Mouse (Mus musculus) MEL (cell line): ENCODE results near the gene Kdm5a. TPM values are rescaled to one million over a fixed set of nuclear protein-coding genes. Genes with fewer than 3 reads are reported as not detected.

ENCODE experiments used
- DNase-seq: peaks from one replicate; pipeline ENCODE4 v3.0.0; 2011; ENCODE audit warnings: low read depth, low spot score
- H3K27ac ChIP-seq: 2 replicates; pipeline ENCODE4 v1.5.1; 2012; ENCODE audit warnings: low read depth, mild to moderate bottlenecking, control low read depth, low read length, moderate library complexity; ENCODE audit not compliant: control insufficient read depth
- H3K27me3 ChIP-seq, 2 experiments: fragments of 150-350 bp in 1 of 2; sonication (generic) in 1 of 2; 2 replicates each; pipeline ENCODE4 v1.6.1; 2012; ENCODE audit warnings: low read length in 2 of 2, mild to moderate bottlenecking in 2 of 2, improper control_type of control experiment in 1 of 2, moderate library complexity in 1 of 2; ENCODE audit not compliant: insufficient read depth in 2 of 2, control insufficient read depth in 1 of 2
- H3K36me3 ChIP-seq, 2 experiments: 2 replicates each; pipeline ENCODE4 v1.6.1; 2012 to 2014; ENCODE audit warnings: low read length in 2 of 2, improper control_type of control experiment in 1 of 2, inconsistent platforms in 1 of 2, mild to moderate bottlenecking in 1 of 2; ENCODE audit not compliant: insufficient read depth in 2 of 2, control insufficient read depth in 1 of 2
- H3K4me1 ChIP-seq, 2 experiments: fragments of 150-350 bp in 1 of 2; sonication (generic) in 1 of 2; 2 replicates each; pipeline ENCODE4 v1.6.1; 2012; ENCODE audit warnings: low read length in 2 of 2, improper control_type of control experiment in 1 of 2, mild to moderate bottlenecking in 1 of 2; ENCODE audit not compliant: insufficient read depth in 2 of 2, control insufficient read depth in 1 of 2
- H3K4me3 ChIP-seq, 2 experiments: fragments of 150-350 bp in 1 of 2; sonication (generic) in 1 of 2; 2 replicates each; pipeline ENCODE4 v1.5.1; 2012; ENCODE audit warnings: low read depth in 2 of 2, low read length in 2 of 2, mild to moderate bottlenecking in 2 of 2, moderate library complexity in 2 of 2, control low read depth in 1 of 2, improper control_type of control experiment in 1 of 2; ENCODE audit not compliant: control insufficient read depth in 1 of 2, insufficient read depth in 1 of 2
- H3K79me2 ChIP-seq: 2 replicates; pipeline ENCODE4 v1.6.1; 2012; ENCODE audit warnings: mild to moderate bottlenecking, low read length, moderate library complexity; ENCODE audit not compliant: control insufficient read depth, poor library complexity, insufficient read depth
- H3K9ac ChIP-seq: 2 replicates; pipeline ENCODE4 v1.6.1; 2012; ENCODE audit warnings: low read depth, mild to moderate bottlenecking, control low read depth, low read length, moderate library complexity; ENCODE audit not compliant: control insufficient read depth, poor library complexity, severe bottlenecking
- H3K9me3 ChIP-seq: fragments of 150-350 bp; sonication (generic); replicated peaks from 2 replicates; pipeline ENCODE4 v1.6.1; 2012; ENCODE audit warnings: mild to moderate bottlenecking, low read length, improper control_type of control experiment, moderate library complexity; ENCODE audit not compliant: insufficient read depth
- CHD1 ChIP-seq: IDR thresholded peaks from 2 replicates; pipeline ENCODE4 v1.6.1; 2012; ENCODE audit warnings: low read depth, mild to moderate bottlenecking, inconsistent platforms, low read length, improper control_type of control experiment
- CHD2 ChIP-seq: IDR thresholded peaks from 2 replicates; pipeline ENCODE4 v1.6.1; 2011; ENCODE audit warnings: low read length, improper control_type of control experiment
- CTCF ChIP-seq, 3 experiments: IDR thresholded peaks in 2 of 3; conservative IDR thresholded peaks in 1 of 3; 2 replicates each; pipeline ENCODE4 v1.5.1; 2011 to 2012; ENCODE audit warnings: low read length in 3 of 3, low read depth in 2 of 3, mild to moderate bottlenecking in 2 of 3, improper control_type of control experiment in 1 of 3, inconsistent platforms in 1 of 3, mixed read lengths in 1 of 3, moderate library complexity in 1 of 3; ENCODE audit not compliant: control insufficient read depth in 1 of 3, insufficient read depth in 1 of 3, poor library complexity in 1 of 3, severe bottlenecking in 1 of 3
- ELF1 ChIP-seq: IDR thresholded peaks from 2 replicates; pipeline ENCODE4 v1.6.1; 2014; ENCODE audit warnings: low read depth, mild to moderate bottlenecking, inconsistent platforms, low read length, improper control_type of control experiment, moderate library complexity
- ETS1 ChIP-seq: IDR thresholded peaks from 2 replicates; pipeline ENCODE4 v1.6.1; 2012; ENCODE audit warnings: low read depth, mild to moderate bottlenecking, inconsistent platforms, low read length, improper control_type of control experiment, moderate library complexity
- GABPA ChIP-seq: IDR thresholded peaks from 2 replicates; pipeline ENCODE4 v1.6.1; 2012; ENCODE audit warnings: low read depth, mild to moderate bottlenecking, inconsistent platforms, low read length, improper control_type of control experiment, moderate library complexity
- GATA1 ChIP-seq: IDR thresholded peaks from 2 replicates; pipeline ENCODE4 v1.6.1; 2011; ENCODE audit warnings: low read depth, low read length, improper control_type of control experiment
- HCFC1 ChIP-seq: IDR thresholded peaks from 2 replicates; pipeline ENCODE4 v1.6.1; 2012; ENCODE audit warnings: low read depth, mild to moderate bottlenecking, inconsistent platforms, low read length, improper control_type of control experiment, moderate library complexity
- JUND ChIP-seq: IDR thresholded peaks from 2 replicates; pipeline ENCODE4 v1.6.1; 2011; ENCODE audit warnings: low read depth, mild to moderate bottlenecking, improper control_type of control experiment, low read length
- MAX ChIP-seq: IDR thresholded peaks from 2 replicates; pipeline ENCODE4 v1.6.1; 2011; ENCODE audit warnings: low read length, improper control_type of control experiment
- MAZ ChIP-seq: IDR thresholded peaks from 2 replicates; pipeline ENCODE4 v1.6.1; 2012; ENCODE audit warnings: low read depth, mild to moderate bottlenecking, inconsistent platforms, low read length, improper control_type of control experiment
- MYB ChIP-seq: IDR thresholded peaks from 2 replicates; pipeline ENCODE4 v1.6.1; 2011; ENCODE audit warnings: mild to moderate bottlenecking, low read depth, low read length, improper control_type of control experiment
- NELFE ChIP-seq: IDR thresholded peaks from 2 replicates; pipeline ENCODE4 v1.6.1; 2011; ENCODE audit warnings: low read depth, low read length, improper control_type of control experiment
- POLR2A ChIP-seq, 2 experiments: IDR thresholded peaks; 2 replicates each; pipeline ENCODE4 v1.6.1; 2011 to 2012; ENCODE audit warnings: low read length in 2 of 2, mild to moderate bottlenecking in 2 of 2, control low read depth in 1 of 2, improper control_type of control experiment in 1 of 2, low read depth in 1 of 2, moderate library complexity in 1 of 2; ENCODE audit not compliant: control insufficient read depth in 1 of 2, insufficient read depth in 1 of 2, poor library complexity in 1 of 2
- POLR2AphosphoS2 ChIP-seq: IDR thresholded peaks from 2 replicates; pipeline ENCODE4 v1.6.1; 2011; ENCODE audit warnings: low read length, improper control_type of control experiment
- POLR2AphosphoS5 ChIP-seq: IDR thresholded peaks from 2 replicates; pipeline ENCODE4 v1.6.1; 2012; ENCODE audit warnings: low read depth, borderline replicate concordance, mild to moderate bottlenecking, inconsistent platforms, low read length, moderate library complexity, mixed read lengths
- RCOR1 ChIP-seq: IDR thresholded peaks from 2 replicates; pipeline ENCODE4 v1.6.1; 2012; ENCODE audit warnings: low read depth, mild to moderate bottlenecking, inconsistent platforms, low read length, improper control_type of control experiment
- SIN3A ChIP-seq: IDR thresholded peaks from 2 replicates; pipeline ENCODE4 v1.6.1; 2012; ENCODE audit warnings: low read length, improper control_type of control experiment, inconsistent platforms
- SMC3 ChIP-seq: IDR thresholded peaks from 2 replicates; pipeline ENCODE4 v1.6.1; 2011; ENCODE audit warnings: low read depth, low read length, improper control_type of control experiment
- TCF12 ChIP-seq: IDR thresholded peaks from 2 replicates; pipeline ENCODE4 v1.6.1; 2014; ENCODE audit warnings: low read depth, mild to moderate bottlenecking, inconsistent platforms, low read length, improper control_type of control experiment, moderate library complexity
- UBTF ChIP-seq: IDR thresholded peaks from 2 replicates; pipeline ENCODE4 v1.6.1; 2012; ENCODE audit warnings: low read depth, mild to moderate bottlenecking, inconsistent platforms, low read length, improper control_type of control experiment, moderate library complexity, borderline replicate concordance; ENCODE audit not compliant: insufficient read depth
- USF1 ChIP-seq: IDR thresholded peaks from 2 replicates; pipeline ENCODE4 v1.6.1; 2014; ENCODE audit warnings: low read depth, mild to moderate bottlenecking, inconsistent platforms, low read length, improper control_type of control experiment, moderate library complexity
- USF2 ChIP-seq, 2 experiments: IDR thresholded peaks; 2 replicates each; pipeline ENCODE4 v1.6.1; 2011 to 2012; ENCODE audit warnings: improper control_type of control experiment in 2 of 2, low read length in 2 of 2, borderline replicate concordance in 1 of 2, inconsistent platforms in 1 of 2, low read depth in 1 of 2, mild to moderate bottlenecking in 1 of 2; ENCODE audit not compliant: insufficient read depth in 1 of 2
- ZC3H11A ChIP-seq: IDR thresholded peaks from 2 replicates; pipeline ENCODE4 v1.6.1; 2012; ENCODE audit warnings: low read depth, mild to moderate bottlenecking, inconsistent platforms, low read length, improper control_type of control experiment
- ZKSCAN1 ChIP-seq: IDR thresholded peaks from 2 replicates; pipeline ENCODE4 v1.6.1; 2012; ENCODE audit warnings: low read depth, mild to moderate bottlenecking, inconsistent platforms, low read length, improper control_type of control experiment, moderate library complexity
- ZMIZ1 ChIP-seq: IDR thresholded peaks from 2 replicates; pipeline ENCODE4 v1.6.1; 2012; ENCODE audit warnings: low read depth, mild to moderate bottlenecking, inconsistent platforms, low read length, improper control_type of control experiment, moderate library complexity
- polyA plus RNA-seq, 2 experiments: library from polyadenylated mRNA; stranded (reverse) in 1 of 2; unstranded in 1 of 2; fragments of >175 nt in 1 of 2; fragments of >200 nt in 1 of 2; gene quantifications; 2 replicates each; pipeline versions ENCODE4 v1.2.1 to v1.2.4; 2012; ENCODE audit warnings: low replicate concordance in 2 of 2, low read depth in 1 of 2; ENCODE audit not compliant: insufficient read length in 2 of 2, insufficient read depth in 1 of 2, missing spikeins in 1 of 2
- total RNA-seq: library from RNA; depleted of rRNA; stranded (reverse); fragments of 300-350 nt; gene quantifications from 2 replicates; pipeline ENCODE4 v1.2.3, GENCODE M21; 2012

Gene Kdm5a
- total and polyA plus RNA-seq, 3 experiments = 45.7 to 303 (median 121) TPM

DNA sequence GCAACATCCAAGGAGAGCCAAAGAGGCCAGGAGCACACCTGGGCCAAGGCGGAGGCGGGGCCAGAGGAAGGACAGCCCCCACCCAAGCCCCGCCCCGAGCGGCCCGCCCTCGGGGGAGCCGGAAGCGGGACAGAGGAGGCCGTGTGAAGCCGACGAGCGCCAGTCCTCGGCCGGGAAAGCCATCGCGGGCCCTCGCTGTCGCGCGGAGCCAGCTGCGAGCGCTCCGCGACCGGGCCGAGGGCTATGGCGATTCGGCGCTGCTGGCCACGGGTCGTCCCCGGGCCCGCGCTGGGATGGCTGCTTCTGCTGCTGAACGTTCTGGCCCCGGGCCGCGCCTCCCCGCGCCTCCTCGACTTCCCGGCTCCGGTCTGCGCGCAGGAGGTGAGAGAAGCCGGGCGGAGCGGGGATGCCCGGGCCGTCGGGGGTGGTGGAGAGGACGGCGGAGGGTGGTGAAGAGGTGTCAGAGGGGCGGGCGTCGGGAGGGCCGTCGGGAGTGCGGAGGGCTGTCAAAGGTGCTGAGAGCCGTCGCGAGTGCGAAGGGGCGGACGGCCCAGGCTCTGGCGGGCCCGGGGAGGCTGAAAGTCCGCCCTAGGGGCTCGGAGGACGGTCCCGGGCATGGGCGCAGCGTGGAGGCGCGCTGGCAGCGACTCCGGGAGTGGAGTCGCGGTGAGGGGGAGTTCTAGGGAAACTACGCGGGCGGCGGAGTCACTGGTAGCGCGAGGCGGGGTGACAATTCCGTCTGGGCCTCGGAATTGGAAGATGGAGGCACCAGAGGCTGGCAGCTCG, 99.4 kb downstream of the Kdm5a start, which contains the start of gene Il17ra:
Gene Il17ra, plus strand, starts transcription at position 162 of the 786 bp plus-strand sequence.
- H3K4me3 ChIP-seq = peak within 1 kb of the TSS; percentile 88
- no peaks in the 10 kb centered on the region for H3K27me3 ChIP-seq
- peaks cover 22 to 31% of the 10 kb centered on the region in 2 experiments for H3K4me1 ChIP-seq
- H3K79me2 ChIP-seq = peaks cover 40% of the 10 kb centered on the region
- H3K36me3 ChIP-seq = peaks cover 0 to 30% of the 10 kb centered on the region in 2 experiments; a peak in 2 of 4 replicates
- TF ChIP-seq POLR2AphosphoS2 (peak; percentile 78; the same call in 1 of the 2 replicates), SIN3A (peak; percentile 43), HCFC1 (peak; percentile 63; the same call in 1 of the 2 replicates), MYB (no peak), ETS1 (no peak), CTCF (IDR thresholded peaks at IDR 0.05 in 2 of 3, conservative IDR thresholded peaks at IDR 0.05 in 1 of 3; ENCODE audit: control insufficient read depth in 1 of 3, insufficient read depth in 1 of 3, low read depth in 2 of 3, low read length in 3 of 3, poor library complexity in 1 of 3, severe bottlenecking in 1 of 3) (0 out of 6 replicates have a peak, but pooled peaks of 1 of the 3 experiments have one; percentile 8), ELF1 (peak; percentile 85), ZMIZ1 (peak; percentile 65), NELFE (peak; percentile 86), MAX (peak; percentile 34; the same call in 1 of the 2 replicates), CHD1 (no peak), GATA1 (no peak), TCF12 (peak; percentile 69), USF1 (no peak), MAZ (peak; percentile 29; the same call in 1 of the 2 replicates), POLR2A (IDR thresholded peaks at IDR 0.05; ENCODE audit: control insufficient read depth in 1 of 2, insufficient read depth in 1 of 2, low read depth in 1 of 2, low read length in 2 of 2, poor library complexity in 1 of 2) (peak; percentile 69 to 86), RCOR1 (no peak)
- TF ChIP-seq, all 39 proteins: peak for 11
- H3K9ac ChIP-seq = peak within 1 kb of the TSS; percentile 93
- peak; percentile 82 for DNase-seq
- peak within 1 kb of the TSS; percentile 63 for H3K27ac ChIP-seq
- H3K9me3 ChIP-seq = no peaks in the 10 kb centered on the region

DNA sequence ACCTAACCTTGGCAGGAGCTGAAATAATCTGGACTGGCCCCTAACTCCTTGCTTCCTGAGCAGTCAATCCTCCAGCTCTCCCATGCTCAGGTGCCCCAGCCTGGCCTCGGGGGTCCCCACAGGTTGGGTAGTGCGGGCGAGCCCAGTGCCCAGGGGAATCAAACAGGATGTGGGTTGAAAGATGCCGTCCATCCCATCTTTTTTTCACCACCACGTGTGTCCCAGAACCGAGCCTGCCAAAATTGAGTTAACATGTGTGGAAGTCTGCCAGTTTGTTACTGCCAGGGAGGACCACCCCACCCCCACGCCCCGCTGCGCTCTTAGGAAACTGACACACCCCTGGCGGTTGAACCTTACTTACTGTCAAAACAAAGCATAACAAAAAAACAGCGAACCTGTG, 100.0 kb downstream of the Kdm5a start:
- H3K36me3 ChIP-seq = peaks cover 0 to 30% of the 10 kb centered on the region in 2 experiments; a peak in 2 of 4 replicates
- H3K9ac ChIP-seq = peak overlapping the region; percentile 93
- H3K27me3 ChIP-seq = no peaks in the 10 kb centered on the region
- peaks cover 44% of the 10 kb centered on the region for H3K79me2 ChIP-seq
- H3K4me3 ChIP-seq = peak overlapping the region; percentile 88
- peak overlapping the region; percentile 63 for H3K27ac ChIP-seq
- H3K4me1 ChIP-seq = peaks cover 22 to 31% of the 10 kb centered on the region in 2 experiments
- no peaks in the 10 kb centered on the region for H3K9me3 ChIP-seq
- DNase-seq = peak; percentile 85
- TF ChIP-seq ZKSCAN1 = no peak
- no peak for TF ChIP-seq TCF12
- TF ChIP-seq ELF1 = no peak
- TF ChIP-seq MAX = peak; percentile 89
- no peak for TF ChIP-seq POLR2AphosphoS5
- peak; percentile 96 for TF ChIP-seq SIN3A
- TF ChIP-seq CHD2 = peak; percentile 28; the same call in 1 of the 2 replicates
- TF ChIP-seq HCFC1 = 0 out of 2 replicates have a peak, but pooled peaks have one; percentile 47
- TF ChIP-seq USF2 (IDR thresholded peaks at IDR 0.05; ENCODE audit: borderline replicate concordance in 1 of 2, insufficient read depth in 1 of 2, low read depth in 1 of 2, low read length in 2 of 2) = no peak
- no peak for TF ChIP-seq NELFE
- TF ChIP-seq GABPA = no peak
- TF ChIP-seq ZC3H11A = no peak
- no peak for TF ChIP-seq UBTF
- peak in 1 of 3 experiments; percentile 4; a peak in 1 of 6 replicates for TF ChIP-seq CTCF (IDR thresholded peaks at IDR 0.05 in 2 of 3, conservative IDR thresholded peaks at IDR 0.05 in 1 of 3; ENCODE audit: control insufficient read depth in 1 of 3, insufficient read depth in 1 of 3, low read depth in 2 of 3, low read length in 3 of 3, poor library complexity in 1 of 3, severe bottlenecking in 1 of 3)
- TF ChIP-seq JUND = no peak
- TF ChIP-seq USF1 = no peak
- TF ChIP-seq ETS1 = peak; percentile 71
- TF ChIP-seq POLR2AphosphoS2 = no peak
- TF ChIP-seq RCOR1 = peak; percentile 34; the same call in 1 of the 2 replicates
- TF ChIP-seq SMC3 = no peak
- TF ChIP-seq GATA1 = no peak
- TF ChIP-seq MAZ = peak; percentile 18; the same call in 1 of the 2 replicates
- 0 out of 2 replicates have a peak, but pooled peaks have one; percentile 41 for TF ChIP-seq MYB
